Mouse (Mus musculus) ES-Bruce4 (cell line): ENCODE data around the gene Mcrip2. TPM values are rescaled to one million over a fixed set of nuclear protein-coding genes. Genes with fewer than 3 reads are reported as not detected.

Source experiments
- H3K27ac ChIP-seq: 2 replicates; pipeline ENCODE4 v1.5.1; 2012; ENCODE audit warnings: low read length, inconsistent platforms; ENCODE audit not compliant: insufficient read depth
- H3K27me3 ChIP-seq: 2 replicates; pipeline ENCODE4 v1.6.1; 2012; ENCODE audit warnings: mild to moderate bottlenecking, low read length, inconsistent platforms; ENCODE audit not compliant: control insufficient read depth, poor library complexity, insufficient read depth, severe bottlenecking
- H3K36me3 ChIP-seq: 2 replicates; pipeline ENCODE4 v1.6.1; 2012; ENCODE audit warnings: inconsistent platforms, mild to moderate bottlenecking, low read length, moderate library complexity; ENCODE audit not compliant: control insufficient read depth, poor library complexity, insufficient read depth, severe bottlenecking
- H3K4me1 ChIP-seq: one replicate; pipeline ENCODE4 v1.8.1; 2011; ENCODE audit warnings: low read length; ENCODE audit not compliant: control insufficient read depth, insufficient read depth
- H3K4me3 ChIP-seq: 2 replicates; pipeline ENCODE4 v1.5.1; 2011; ENCODE audit warnings: low read depth, mild to moderate bottlenecking, low read length
- H3K9ac ChIP-seq: 2 replicates; pipeline ENCODE4 v1.6.1; 2012; ENCODE audit warnings: low read depth, mild to moderate bottlenecking, inconsistent platforms; ENCODE audit not compliant: poor library complexity, severe bottlenecking
- H3K9me3 ChIP-seq: replicated peaks from 2 replicates; pipeline ENCODE4 v1.6.1; 2012; ENCODE audit warnings: mild to moderate bottlenecking, low read length, inconsistent platforms; ENCODE audit not compliant: control insufficient read depth, poor library complexity, insufficient read depth, severe bottlenecking
- CTCF ChIP-seq: IDR thresholded peaks from one replicate; pipeline ENCODE4 v1.8.1; 2011; ENCODE audit warnings: low read depth, low read length
- EP300 ChIP-seq: IDR thresholded peaks from 2 replicates; pipeline ENCODE4 v1.6.1; 2011; ENCODE audit warnings: low read depth, low read length; ENCODE audit not compliant: insufficient read depth
- POLR2A ChIP-seq: IDR thresholded peaks from one replicate; pipeline ENCODE4 v1.8.1; 2011; ENCODE audit warnings: low read length; ENCODE audit not compliant: insufficient read depth
- polyA plus RNA-seq: library from polyadenylated mRNA; stranded (reverse); fragments of >200 nt; gene quantifications from 2 replicates; pipeline ENCODE4 v1.2.4, GENCODE M21; 2011; ENCODE audit warnings: low read depth; ENCODE audit not compliant: missing spikeins, insufficient read depth, insufficient read length

The Mcrip2 gene
- polyA plus RNA-seq, 1 experiment, result 6.1 TPM

- no peaks in the 10 kb centered on the region for H3K4me1 ChIP-seq
- no peak within 1 kb of the TSS for H3K27ac ChIP-seq
- peak within 1 kb of the TSS; percentile 88 for H3K9ac ChIP-seq
- peaks cover 17% of the 10 kb centered on the region for H3K36me3 ChIP-seq
- no peaks in the 10 kb centered on the region for H3K9me3 ChIP-seq
- H3K27me3 ChIP-seq, result no peaks in the 10 kb centered on the region
- TF ChIP-seq POLR2A, result no peak
- TF ChIP-seq EP300, result no peak
- TF ChIP-seq CTCF, result no peak
- peak within 1 kb of the TSS; percentile 84 for H3K4me3 ChIP-seq
These were observed 24.1 kb downstream of the Mcrip2 start, which contains the start of gene Rhot2 for GRCm38 (mm10) chr17:25844396-25844901. Rhot2 (minus strand) TSS chr17:25844851.

GRCm38 (mm10) chr17:25843636-25844395, 24.7 kb downstream of the Mcrip2 start:
- TF ChIP-seq CTCF, result no peak
- no peak for TF ChIP-seq POLR2A
- no peak for TF ChIP-seq EP300
- no peak overlapping the region for H3K27ac ChIP-seq

DNA sequence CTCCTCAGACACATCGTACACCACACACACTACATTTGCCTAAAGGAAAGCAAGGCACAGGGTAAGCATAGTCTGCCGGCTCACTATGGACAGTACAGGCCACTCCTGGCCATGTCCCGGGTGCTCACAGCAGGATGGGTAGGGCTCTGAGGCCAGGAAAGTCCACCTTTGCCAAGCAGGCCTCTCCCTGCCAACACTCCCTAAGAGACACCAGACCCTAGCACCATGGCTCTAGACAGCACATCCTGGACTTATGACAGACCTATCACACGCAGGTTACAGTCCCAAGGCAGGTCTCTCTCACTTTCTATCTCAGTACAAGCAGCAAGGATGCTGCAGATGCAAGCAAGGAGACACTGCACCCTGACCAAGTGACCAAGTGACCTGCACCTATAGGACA, 25.4 kb downstream of the Mcrip2 start:
- 0 out of 2 replicates have a peak overlapping the region, but pooled peaks have one; percentile 84 for H3K4me3 ChIP-seq
- peak overlapping the region; percentile 88 for H3K9ac ChIP-seq
- H3K4me1 ChIP-seq, result no peaks in the 10 kb centered on the region
- no peaks in the 10 kb centered on the region for H3K27me3 ChIP-seq
- H3K27ac ChIP-seq, result no peak overlapping the region
- no peaks in the 10 kb centered on the region for H3K9me3 ChIP-seq
- TF ChIP-seq CTCF (no peak), EP300 (no peak), POLR2A (no peak)
- peaks cover 20% of the 10 kb centered on the region for H3K36me3 ChIP-seq

More at GRCm38 (mm10) chr17:25843636-25844395, 24.7 kb downstream of the Mcrip2 start:
- Histone ChIP-seq H3K27me3 (no peaks in the 10 kb centered on the region), H3K9me3 (no peaks in the 10 kb centered on the region), H3K9ac (peak overlapping the region; percentile 88), H3K4me1 (no peaks in the 10 kb centered on the region), H3K4me3 (peak overlapping the region; percentile 84), H3K36me3 (peaks cover 20% of the 10 kb centered on the region)

- H3K9ac ChIP-seq, result no peak overlapping the region
- H3K9me3 ChIP-seq, result no peaks in the 10 kb centered on the region
- H3K27me3 ChIP-seq, result no peaks in the 10 kb centered on the region
- H3K4me3 ChIP-seq, result no peak overlapping the region
- H3K4me1 ChIP-seq, result no peaks in the 10 kb centered on the region
- H3K27ac ChIP-seq, result no peak overlapping the region
- peaks cover 20% of the 10 kb centered on the region for H3K36me3 ChIP-seq
- TF ChIP-seq EP300, result no peak
These were observed 26.1 kb downstream of the Mcrip2 start for GRCm38 (mm10) chr17:25842509-25842908.

GRCm38 (mm10) chr17:25841117-25841880, 27.3 kb downstream of the Mcrip2 start, which contains the start of gene Gm20683:
Gm20683 (minus strand) TSS chr17:25841763.
- Histone ChIP-seq H3K36me3 (peaks cover 20% of the 10 kb centered on the region), H3K4me1 (no peaks in the 10 kb centered on the region), H3K9me3 (no peaks in the 10 kb centered on the region), H3K27ac (no peak within 1 kb of the TSS), H3K27me3 (no peaks in the 10 kb centered on the region), H3K4me3 (no peak within 1 kb of the TSS), H3K9ac (no peak within 1 kb of the TSS)
- TF ChIP-seq EP300, result no peak
- TF ChIP-seq CTCF, result no peak
- no peak for TF ChIP-seq POLR2A

- Histone ChIP-seq H3K27ac (no peak overlapping the region), H3K9me3 (no peaks in the 10 kb centered on the region), H3K36me3 (peaks cover 20% of the 10 kb centered on the region), H3K4me3 (no peak overlapping the region), H3K4me1 (no peaks in the 10 kb centered on the region), H3K9ac (no peak overlapping the region), H3K27me3 (no peaks in the 10 kb centered on the region)
- TF ChIP-seq CTCF (no peak), EP300 (no peak), POLR2A (no peak)
These were observed 28.0 kb downstream of the Mcrip2 start for GRCm38 (mm10) chr17:25840519-25840918.
